Mouse (Mus musculus) kidney, adult 2 months (tissue): ENCODE measurements at regions not wholly inside any gene's neighbourhood (a gene's known extent, or its start where the extent isn't known, plus 50 kb on each side); places are given as distances from the start of the nearest gene placed in this dataset.

ENCODE experiments used
- CTCF ChIP-seq: fragments of 200-500 bp; conservative IDR thresholded peaks from 2 replicates; pipeline ENCODE4 v1.5.1; 2011; ENCODE audit warnings: low read depth, mild to moderate bottlenecking, control low read depth, low read length, moderate library complexity, mixed read lengths; ENCODE audit not compliant: insufficient read depth, insufficient read length
- POLR2A ChIP-seq: fragments of 200-500 bp; IDR thresholded peaks from one replicate; pipeline ENCODE4 v1.6.1; 2011; ENCODE audit warnings: low read depth, low read length, control low read depth

GRCm38 (mm10) chr6:18589436-18589835 is 74.8 kb upstream of the Cttnbp2 start:
- TF ChIP-seq CTCF = no peak
- no peak for TF ChIP-seq POLR2A
